Mouse (Mus musculus) hindbrain, embryonic 13.5 days (tissue): Measurements from ENCODE around the gene Egfem1. TPM values are rescaled to one million over a fixed set of nuclear protein-coding genes. Genes with fewer than 3 reads are reported as not detected.

ENCODE experiments used
- ATAC-seq: fragments of 200-750 bp; cut with Nextera tagmentation; 2 replicates; pipeline ENCODE4 v1.8.0; 2017; ENCODE audit warnings: moderate TSS enrichment; ENCODE audit not compliant: low FRiP score
- H3K27ac ChIP-seq: fragments of 300-500 bp; sonication (generic); 2 replicates; pipeline ENCODE4 v1.5.1; 2015; ENCODE audit warnings: inconsistent platforms, mild to moderate bottlenecking, moderate library complexity
- H3K27me3 ChIP-seq: fragments of 300-500 bp; sonication (generic); 2 replicates; pipeline ENCODE4 v1.6.1; 2015; ENCODE audit warnings: mild to moderate bottlenecking, inconsistent platforms
- H3K36me3 ChIP-seq: fragments of 300-500 bp; sonication (generic); 2 replicates; pipeline ENCODE4 v1.6.1; 2015; ENCODE audit warnings: mild to moderate bottlenecking, inconsistent platforms
- H3K4me1 ChIP-seq: fragments of 300-500 bp; sonication (generic); replicated peaks from 2 replicates; pipeline ENCODE4 v1.6.1; 2015; ENCODE audit warnings: inconsistent platforms
- H3K4me2 ChIP-seq: fragments of 300-500 bp; sonication (generic); 2 replicates; pipeline ENCODE4 v1.6.1; 2015; ENCODE audit warnings: inconsistent platforms, mild to moderate bottlenecking, moderate library complexity
- H3K4me3 ChIP-seq: fragments of 300-500 bp; sonication (generic); 2 replicates; pipeline ENCODE4 v1.5.1; 2015; ENCODE audit warnings: mild to moderate bottlenecking, inconsistent platforms
- H3K9ac ChIP-seq: fragments of 300-500 bp; sonication (generic); 2 replicates; pipeline ENCODE4 v1.6.1; 2015; ENCODE audit warnings: mild to moderate bottlenecking, inconsistent platforms
- H3K9me3 ChIP-seq: fragments of 300-500 bp; sonication (generic); 2 replicates; pipeline ENCODE4 v1.6.1; 2016; ENCODE audit warnings: inconsistent platforms
- WGBS: fragments of 180-500 bp; shearing (Covaris S2); methylation state at CpG from one replicate; pipeline ENCODE4 v1.1.7; 2015; 5-methylcytosine and 5-hydroxymethylcytosine counted together
- polyA plus RNA-seq: library from polyadenylated mRNA; unstranded; fragments of >200 nt; fragmentation: Nextera tagmentation; extraction: Ambion mirVana; gene quantifications from 2 replicates; pipeline ENCODE4 v1.2.1, GENCODE M21; 2015

The Egfem1 gene
- polyA plus RNA-seq, 1 experiment from 2014 or later, result 5.1 TPM

DNA sequence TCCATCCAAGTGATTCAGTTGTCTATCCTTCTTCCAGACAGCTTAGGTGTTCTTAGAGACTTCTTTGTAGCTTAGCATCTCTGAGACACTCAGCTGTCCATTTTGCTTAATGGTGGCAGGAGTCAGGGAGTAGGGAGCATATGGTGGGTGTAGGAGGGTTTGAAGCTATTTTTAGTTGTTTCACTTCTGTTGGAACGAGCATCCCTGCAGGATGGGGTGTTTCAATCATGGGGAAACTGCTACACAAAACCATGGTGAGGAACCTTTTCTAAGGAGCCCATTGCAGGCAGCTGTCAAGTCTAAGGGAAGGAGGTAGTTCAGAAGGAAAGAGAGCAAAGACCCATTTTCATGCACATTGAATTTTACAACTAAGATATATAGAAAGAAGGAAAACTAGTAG, 458.1 kb downstream of the Egfem1 start:
- ATAC-seq, result no peak
- H3K9ac ChIP-seq, result no peak overlapping the region
- WGBS, result 53% methylated on average over 1 of the region's 1 CpGs

DNA sequence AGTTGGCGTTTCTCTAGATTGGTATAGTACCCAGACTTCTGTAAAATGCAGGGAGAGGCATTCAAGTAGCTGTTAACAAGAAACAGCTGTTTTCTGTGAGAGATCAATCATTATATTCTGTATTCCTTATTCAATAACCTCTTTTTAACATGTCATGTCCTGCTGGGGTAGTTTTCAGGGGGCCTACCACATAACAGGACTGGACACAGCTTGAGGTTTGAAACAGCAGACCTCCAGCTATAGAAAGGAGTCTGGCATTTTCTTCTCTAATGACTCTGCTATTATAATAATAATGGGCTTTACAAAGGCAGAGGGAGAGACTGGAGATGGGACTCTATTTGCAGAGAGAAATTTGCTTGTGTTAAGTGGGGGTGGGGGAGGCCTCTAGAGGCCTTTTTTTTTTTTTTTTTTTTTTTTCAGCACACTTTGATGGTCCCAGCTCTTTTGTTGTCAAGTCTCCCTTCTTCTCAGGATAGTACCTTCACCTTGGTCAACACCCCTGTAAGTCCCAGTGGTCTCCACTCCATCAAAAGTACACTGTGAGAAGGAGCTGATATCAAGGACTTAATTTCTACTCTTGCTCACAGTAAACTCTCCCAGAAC, 459.8 kb downstream of the Egfem1 start:
- ATAC-seq, result peak; percentile 66
- WGBS, result 8% methylated on average over 1 of the region's 1 CpGs
- no peaks in the 10 kb centered on the region for H3K9me3 ChIP-seq
- no peak overlapping the region for H3K27ac ChIP-seq
- H3K27me3 ChIP-seq, result no peaks in the 10 kb centered on the region
- no peak overlapping the region for H3K9ac ChIP-seq
- no peaks in the 10 kb centered on the region for H3K36me3 ChIP-seq
- H3K4me2 ChIP-seq, result no peak overlapping the region
- no peak overlapping the region for H3K4me3 ChIP-seq
- 0 out of 2 replicates have a peak, but pooled peaks cover 3% of the 10 kb centered on the region for H3K4me1 ChIP-seq

More for the DNA sequence above, 458.1 kb downstream of the Egfem1 start:
- Histone ChIP-seq H3K9me3 (no peaks in the 10 kb centered on the region), H3K27ac (no peak overlapping the region), H3K4me3 (no peak overlapping the region), H3K36me3 (no peaks in the 10 kb centered on the region), H3K4me2 (no peak overlapping the region), H3K4me1 (0 out of 2 replicates have a peak, but pooled peaks cover 3% of the 10 kb centered on the region), H3K27me3 (no peaks in the 10 kb centered on the region)

DNA sequence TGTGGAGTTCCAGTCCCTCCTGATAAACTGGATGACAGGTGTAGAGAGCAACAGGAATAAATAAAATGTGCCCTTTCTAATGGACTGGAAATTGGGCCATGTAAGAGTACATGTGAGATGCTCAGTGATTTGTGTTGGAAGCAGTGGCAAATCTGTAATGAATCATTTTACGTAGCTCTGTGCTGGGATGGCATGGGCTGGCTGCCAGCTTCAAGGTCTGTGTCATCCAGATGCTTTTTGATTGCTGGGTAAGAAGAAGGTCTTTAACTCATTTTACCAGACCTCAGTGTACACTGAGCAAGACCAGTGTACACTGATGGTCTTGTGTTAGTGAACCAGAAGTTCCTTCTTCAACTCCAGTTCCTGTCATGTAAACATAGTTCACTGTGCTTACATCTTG, 462.2 kb downstream of the Egfem1 start:
- WGBS, result 66% methylated on average over 1 of the region's 1 CpGs
- Histone ChIP-seq H3K4me3 (no peak overlapping the region), H3K4me2 (no peak overlapping the region), H3K9me3 (no peaks in the 10 kb centered on the region), H3K9ac (no peak overlapping the region), H3K36me3 (no peaks in the 10 kb centered on the region), H3K27ac (no peak overlapping the region), H3K4me1 (0 out of 2 replicates have a peak, but pooled peaks cover 3% of the 10 kb centered on the region), H3K27me3 (no peaks in the 10 kb centered on the region)
- ATAC-seq, result no peak

DNA sequence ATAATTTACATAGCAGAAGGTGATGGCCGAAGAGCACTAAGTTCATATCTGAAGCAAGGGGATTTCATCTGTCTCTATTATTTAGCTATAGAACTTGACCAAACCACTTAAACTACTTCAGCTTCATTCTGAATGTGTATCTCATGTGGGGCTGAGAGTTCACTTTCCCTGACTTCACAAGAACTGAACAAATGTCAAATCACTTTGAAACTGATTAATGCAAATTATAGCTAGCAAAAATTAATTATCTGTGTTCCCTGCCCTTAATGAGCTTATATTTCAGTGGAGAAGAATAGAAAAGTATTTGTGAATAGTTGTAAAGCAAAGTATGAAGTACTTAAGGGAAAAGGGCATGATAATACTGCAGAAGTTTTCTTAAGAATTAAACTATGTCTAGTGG, 481.3 kb downstream of the Egfem1 start:
- H3K4me2 ChIP-seq, result no peak overlapping the region
- no peaks in the 10 kb centered on the region for H3K4me1 ChIP-seq
- H3K4me3 ChIP-seq, result no peak overlapping the region
- no peak overlapping the region for H3K27ac ChIP-seq
- H3K36me3 ChIP-seq, result no peaks in the 10 kb centered on the region
- H3K9me3 ChIP-seq, result no peaks in the 10 kb centered on the region
- no peak for ATAC-seq
- no peak overlapping the region for H3K9ac ChIP-seq
- 88% methylated on average over 1 of the region's 1 CpGs for WGBS
- H3K27me3 ChIP-seq, result no peaks in the 10 kb centered on the region

DNA sequence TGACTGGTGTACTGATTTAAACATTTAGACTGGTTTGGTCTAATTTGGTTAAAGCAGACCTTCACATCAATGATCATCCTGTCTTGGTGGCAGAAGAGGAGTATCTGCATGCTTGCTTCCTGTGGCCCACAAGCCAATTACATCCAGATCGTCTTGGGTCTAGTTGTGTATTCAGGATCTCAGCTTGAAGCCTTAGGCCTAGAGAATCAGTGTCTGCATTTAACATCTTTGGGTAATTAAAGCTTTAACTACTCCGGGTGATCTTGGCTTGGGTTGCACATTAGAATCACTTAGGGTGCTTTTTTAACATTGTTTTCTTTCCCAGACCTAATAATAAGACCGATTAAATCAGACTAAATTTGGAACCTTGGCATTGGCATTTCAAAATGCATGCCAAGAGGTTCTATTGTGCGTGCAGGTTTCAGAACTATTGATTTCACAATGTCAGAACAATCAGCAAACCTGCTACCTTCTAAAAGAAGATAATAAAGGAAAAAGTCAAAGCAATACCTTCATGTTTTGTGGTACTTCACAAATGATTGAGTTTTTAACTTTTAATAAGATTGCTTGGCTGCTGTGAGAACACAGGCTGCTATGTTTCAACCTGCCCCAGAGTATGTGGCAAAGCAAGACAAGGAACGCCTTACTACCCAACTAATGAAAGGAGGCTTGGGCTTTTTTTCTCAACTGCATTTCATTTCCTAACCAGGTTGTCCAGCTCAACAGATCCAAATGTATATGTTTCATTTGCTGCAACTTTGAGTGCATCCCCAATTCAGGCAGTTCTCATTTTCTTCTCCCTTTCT, 496.4 kb downstream of the Egfem1 start:
- no peak for ATAC-seq
- H3K9ac ChIP-seq, result no peak overlapping the region
- no peaks in the 10 kb centered on the region for H3K4me1 ChIP-seq
- 57% methylated on average over 5 of the region's 5 CpGs for WGBS
- no peak overlapping the region for H3K4me2 ChIP-seq
- H3K27me3 ChIP-seq, result no peaks in the 10 kb centered on the region
- H3K27ac ChIP-seq, result no peak overlapping the region
- no peaks in the 10 kb centered on the region for H3K9me3 ChIP-seq
- H3K36me3 ChIP-seq, result no peaks in the 10 kb centered on the region
- H3K4me3 ChIP-seq, result no peak overlapping the region

DNA sequence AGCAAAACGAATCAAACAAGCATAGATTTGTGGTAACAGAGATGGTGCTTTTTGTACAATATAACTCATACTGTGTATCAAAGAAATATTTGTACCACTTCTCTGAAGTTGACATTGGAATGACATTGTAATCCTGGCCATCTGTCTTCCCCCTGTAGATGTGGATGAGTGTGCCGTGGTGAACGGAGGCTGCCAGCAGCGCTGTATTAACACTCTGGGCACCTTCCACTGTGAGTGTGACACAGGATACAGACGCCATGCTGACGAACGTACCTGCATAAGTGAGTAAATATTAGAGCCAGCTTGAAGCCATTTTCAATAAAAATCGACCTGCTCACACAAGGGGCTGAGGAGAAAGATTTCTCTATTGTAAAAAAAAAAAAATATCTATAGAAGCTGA, 500.9 kb downstream of the Egfem1 start:
- no peak overlapping the region for H3K4me2 ChIP-seq
- H3K9ac ChIP-seq, result no peak overlapping the region
- H3K9me3 ChIP-seq, result no peaks in the 10 kb centered on the region
- no peak overlapping the region for H3K4me3 ChIP-seq
- no peaks in the 10 kb centered on the region for H3K36me3 ChIP-seq
- no peak overlapping the region for H3K27ac ChIP-seq
- no peaks in the 10 kb centered on the region for H3K27me3 ChIP-seq
- WGBS, result 60% methylated on average over 8 of the region's 8 CpGs
- H3K4me1 ChIP-seq, result no peaks in the 10 kb centered on the region
- ATAC-seq, result 0 out of 2 replicates have a peak, but pooled peaks have one; percentile 68

DNA sequence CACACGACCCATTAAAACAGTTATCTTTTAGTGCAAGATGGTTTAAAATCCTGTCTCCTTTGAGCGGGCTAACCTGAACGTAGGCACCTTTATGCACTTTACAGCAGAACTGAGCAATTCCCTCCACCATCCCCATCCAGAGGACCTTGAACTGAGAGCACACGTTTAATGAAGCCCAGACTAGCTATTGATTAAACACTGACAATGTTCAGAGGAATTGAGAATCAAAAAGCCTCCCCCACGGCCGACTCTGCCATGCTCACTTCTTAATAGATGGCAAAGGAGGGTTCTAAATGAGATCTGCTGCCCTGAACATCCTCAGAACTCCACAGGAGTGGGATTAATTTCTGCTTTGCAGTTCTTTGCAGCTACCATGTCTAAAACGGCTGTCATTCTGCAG, 520.3 kb downstream of the Egfem1 start:
- H3K27me3 ChIP-seq, result no peaks in the 10 kb centered on the region
- no peak overlapping the region for H3K9ac ChIP-seq
- no peak overlapping the region for H3K27ac ChIP-seq
- H3K4me2 ChIP-seq, result no peak overlapping the region
- H3K4me3 ChIP-seq, result no peak overlapping the region
- no peaks in the 10 kb centered on the region for H3K36me3 ChIP-seq
- WGBS, result 67% methylated on average over 7 of the region's 7 CpGs
- H3K9me3 ChIP-seq, result no peaks in the 10 kb centered on the region
- no peaks in the 10 kb centered on the region for H3K4me1 ChIP-seq
- ATAC-seq, result no peak

DNA sequence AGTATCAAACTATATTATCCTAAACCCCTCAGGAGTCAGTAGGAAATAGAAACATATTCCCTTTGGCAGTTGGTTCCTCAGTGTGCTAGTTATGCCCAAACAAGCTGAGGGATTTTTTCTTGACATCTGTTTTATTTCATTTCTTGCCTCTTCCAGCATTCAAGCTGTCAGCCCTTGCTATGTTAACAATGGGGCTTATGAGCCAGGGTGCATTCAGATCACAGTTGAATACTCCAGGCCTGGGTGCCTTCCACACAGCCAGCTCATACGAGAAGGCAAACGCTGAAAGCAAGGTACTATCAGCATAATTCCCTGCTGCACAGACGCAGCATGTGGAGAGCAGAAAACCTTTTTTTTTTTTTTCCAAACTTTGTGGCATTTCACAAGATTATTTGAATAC, 526.9 kb downstream of the Egfem1 start:
- Histone ChIP-seq H3K9ac (no peak overlapping the region), H3K27ac (peak overlapping the region; percentile 19; the same call in 1 of the 2 replicates), H3K4me3 (no peak overlapping the region), H3K4me1 (no peaks in the 10 kb centered on the region), H3K4me2 (no peak overlapping the region), H3K9me3 (no peaks in the 10 kb centered on the region), H3K27me3 (no peaks in the 10 kb centered on the region), H3K36me3 (no peaks in the 10 kb centered on the region)
- WGBS, result 37% methylated on average over 3 of the region's 3 CpGs
- no peak for ATAC-seq

DNA sequence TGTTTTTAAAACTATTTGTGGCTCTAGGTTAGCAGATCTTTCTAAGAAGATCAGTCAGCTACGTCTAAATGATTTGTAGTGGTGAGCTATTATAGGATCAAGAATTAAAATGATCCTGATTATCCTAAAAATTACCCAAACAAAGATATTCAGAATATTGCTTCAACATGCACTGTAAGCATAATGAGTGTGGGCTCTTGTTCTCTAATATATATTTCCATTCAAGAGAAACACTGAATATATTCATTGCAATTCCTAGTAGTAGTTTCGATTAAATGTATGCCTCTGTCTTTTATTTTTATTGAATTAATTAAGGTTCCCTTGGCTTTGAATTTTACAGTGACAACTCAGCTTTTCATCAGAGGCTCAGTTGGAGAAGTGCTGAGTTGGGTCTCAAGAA, 527.4 kb downstream of the Egfem1 start:
- H3K27ac ChIP-seq, result no peak overlapping the region
- no peak overlapping the region for H3K9ac ChIP-seq
- no peak overlapping the region for H3K4me2 ChIP-seq
- 83% methylated on average over 2 of the region's 2 CpGs for WGBS
- H3K36me3 ChIP-seq, result no peaks in the 10 kb centered on the region
- ATAC-seq, result no peak
- no peak overlapping the region for H3K4me3 ChIP-seq
- H3K9me3 ChIP-seq, result no peaks in the 10 kb centered on the region
- no peaks in the 10 kb centered on the region for H3K27me3 ChIP-seq
- H3K4me1 ChIP-seq, result no peaks in the 10 kb centered on the region

DNA sequence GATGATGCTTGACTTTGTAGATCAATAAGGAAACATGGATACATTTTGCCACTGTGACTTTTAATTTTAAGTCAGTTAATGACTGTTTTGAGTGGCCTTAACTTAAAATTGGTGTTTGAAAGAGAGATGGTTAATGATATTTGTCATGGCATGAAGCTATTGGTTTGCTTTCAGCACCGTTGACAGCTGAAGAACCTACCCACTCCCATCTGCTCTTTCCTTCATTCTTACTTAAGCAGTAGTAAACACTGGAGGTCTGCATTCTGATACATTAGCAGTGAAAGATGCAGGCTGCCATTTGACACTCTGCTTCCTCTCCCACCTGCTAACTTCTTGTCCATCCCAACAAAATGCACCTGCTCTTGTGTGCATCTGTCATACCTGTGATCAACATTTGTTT, 537.8 kb downstream of the Egfem1 start:
- Histone ChIP-seq H3K4me3 (no peak overlapping the region), H3K9me3 (no peaks in the 10 kb centered on the region), H3K4me2 (no peak overlapping the region), H3K36me3 (no peaks in the 10 kb centered on the region), H3K27me3 (no peaks in the 10 kb centered on the region), H3K4me1 (no peaks in the 10 kb centered on the region), H3K9ac (no peak overlapping the region), H3K27ac (no peak overlapping the region)
- no peak for ATAC-seq
- 88% methylated on average over 1 of the region's 1 CpGs for WGBS

DNA sequence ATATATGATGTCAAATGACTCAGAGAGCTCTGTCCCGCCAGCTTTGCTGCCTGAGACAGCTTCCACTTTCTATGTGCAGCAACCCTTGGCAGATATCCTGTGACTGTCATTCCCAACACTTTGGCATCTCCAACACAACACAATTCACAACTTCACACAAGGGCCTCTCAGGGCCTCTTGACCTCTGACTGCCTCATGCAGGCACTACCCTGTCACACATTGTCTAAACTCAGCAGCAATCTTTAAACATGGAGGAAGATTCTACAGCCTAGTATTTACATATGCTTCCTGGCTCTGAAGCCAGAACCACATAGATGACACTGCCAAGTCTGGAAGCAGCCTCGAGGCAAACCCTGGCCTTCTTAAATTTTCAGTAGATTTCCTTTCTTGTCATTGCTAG, 558.0 kb downstream of the Egfem1 start:
- WGBS, result 65% methylated on average over 2 of the region's 2 CpGs
- Histone ChIP-seq H3K27ac (no peak overlapping the region), H3K27me3 (no peaks in the 10 kb centered on the region), H3K9me3 (no peaks in the 10 kb centered on the region), H3K9ac (no peak overlapping the region), H3K4me3 (no peak overlapping the region), H3K4me1 (no peaks in the 10 kb centered on the region), H3K36me3 (no peaks in the 10 kb centered on the region), H3K4me2 (no peak overlapping the region)
- no peak for ATAC-seq

DNA sequence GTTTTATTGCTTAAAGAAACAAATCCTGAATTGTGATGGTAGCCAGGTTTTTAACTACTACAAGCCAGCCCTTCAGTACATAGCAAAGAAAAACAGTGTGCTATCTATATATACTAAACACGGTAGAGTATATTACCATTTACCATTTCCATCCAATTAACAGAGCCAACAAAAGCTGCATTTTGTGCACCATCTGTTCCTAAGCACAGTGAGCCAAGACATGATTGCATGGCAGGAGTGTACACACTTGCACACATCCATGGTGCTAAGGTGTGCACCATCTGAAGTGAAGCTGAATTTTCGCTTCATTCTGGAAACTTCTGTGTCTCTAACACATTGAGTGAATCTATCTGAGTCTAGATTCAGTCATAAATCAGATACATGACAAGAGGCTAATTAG, 585.0 kb downstream of the Egfem1 start:
- no peak overlapping the region for H3K4me2 ChIP-seq
- no peaks in the 10 kb centered on the region for H3K4me1 ChIP-seq
- H3K9me3 ChIP-seq, result no peaks in the 10 kb centered on the region
- no peaks in the 10 kb centered on the region for H3K27me3 ChIP-seq
- H3K9ac ChIP-seq, result no peak overlapping the region
- no peak overlapping the region for H3K27ac ChIP-seq
- WGBS, result 82% methylated on average over 2 of the region's 2 CpGs
- no peak for ATAC-seq
- H3K36me3 ChIP-seq, result no peaks in the 10 kb centered on the region
- no peak overlapping the region for H3K4me3 ChIP-seq
